Mouse (Mus musculus): ENCODE results near the gene Hba-a2. TPM values are rescaled to one million over a fixed set of nuclear protein-coding genes. Genes with fewer than 3 reads are reported as not detected.
"Not testable (repeated sequence)": the region's sequence is repeated elsewhere in the genome, so short reads cannot be mapped to it uniquely, and the experiment has no call there.

Hba-a2 gene
- total RNA-seq, 2 experiments from 2014 or later = 192 to 362 TPM

GRCm38 (mm10) chr11:32283091-32283777 lies 13.1 kb upstream of the Hba-a2 start, which contains the start of gene Hba-a1:
Gene Hba-a1, plus strand, starts transcription at chr11:32283511.
- DNase-seq = not testable (repeated sequence)

GRCm38 (mm10) chr11:32284582-32284981 lies 11.7 kb upstream of the Hba-a2 start:
- not testable (repeated sequence) for DNase-seq

- no peak for DNase-seq
Measured at GRCm38 (mm10) chr11:32285031-32285775, 11.1 kb upstream of the Hba-a2 start.

- not testable (repeated sequence) for DNase-seq
Measured at GRCm38 (mm10) chr11:32285887-32286286, 10.4 kb upstream of the Hba-a2 start.

GRCm38 (mm10) chr11:32286695-32287492 lies 9.4 kb upstream of the Hba-a2 start, which contains the start of gene Hbq1b:
Gene Hbq1b, plus strand, starts transcription at chr11:32286965.
- DNase-seq = peak; percentile 75 to 80

- DNase-seq = no peak
Measured at GRCm38 (mm10) chr11:32287493-32287825, 8.8 kb upstream of the Hba-a2 start.

- not testable (repeated sequence) for DNase-seq
Measured at GRCm38 (mm10) chr11:32292819-32293218, 3.5 kb upstream of the Hba-a2 start.

- DNase-seq = not testable (repeated sequence)
Measured at GRCm38 (mm10) chr11:32293479-32293878, 2.8 kb upstream of the Hba-a2 start.

- DNase-seq = not testable (repeated sequence)
Measured at GRCm38 (mm10) chr11:32297417-32297816, 1.1 kb downstream of the Hba-a2 start.

GRCm38 (mm10) chr11:32297866-32298531 lies 1.7 kb downstream of the Hba-a2 start:
- no peak for DNase-seq

- no peak for DNase-seq
Measured at GRCm38 (mm10) chr11:32298532-32298918, 2.2 kb downstream of the Hba-a2 start.

GRCm38 (mm10) chr11:32299865-32300264 lies 3.6 kb downstream of the Hba-a2 start, which contains the start of gene Hbq1a:
Gene Hbq1a, plus strand, starts transcription at chr11:32300069.
- peak; percentile 38 to 41 for DNase-seq

- DNase-seq = no peak
Measured at GRCm38 (mm10) chr11:32300279-32301267, 4.3 kb downstream of the Hba-a2 start.

- DNase-seq = no peak
Measured at GRCm38 (mm10) chr11:32301506-32301905, 5.2 kb downstream of the Hba-a2 start.

GRCm38 (mm10) chr11:32302824-32303419 lies 6.6 kb downstream of the Hba-a2 start:
- peak; percentile 25 to 34 for DNase-seq

GRCm38 (mm10) chr11:32303455-32303854 lies 7.2 kb downstream of the Hba-a2 start:
- no peak for DNase-seq

- DNase-seq = no peak
Measured at GRCm38 (mm10) chr11:32307006-32307405, 10.7 kb downstream of the Hba-a2 start.

GRCm38 (mm10) chr11:32309446-32309845 lies 13.2 kb downstream of the Hba-a2 start:
- no peak for DNase-seq

GRCm38 (mm10) chr11:32309928-32310327 lies 13.6 kb downstream of the Hba-a2 start:
- no peak for DNase-seq

GRCm38 (mm10) chr11:32316009-32316408 lies 19.7 kb downstream of the Hba-a2 start:
- DNase-seq = no peak

All from layer of hippocampus, postnatal 36 days (tissue).